Mouse (Mus musculus) hindlimb bud, embryonic 11.5 days (tissue): ENCODE measurements around the gene Drap1.
A peak's percentile ranks its signal among the peaks of the same experiment; 100 is the strongest.

Source experiments
- DNase-seq: peaks from one replicate; pipeline ENCODE4 v3.0.0-alpha.2; 2012; ENCODE audit warnings: low read depth, low spot score; ENCODE audit errors: extremely low spot score

The Drap1 gene

DNA sequence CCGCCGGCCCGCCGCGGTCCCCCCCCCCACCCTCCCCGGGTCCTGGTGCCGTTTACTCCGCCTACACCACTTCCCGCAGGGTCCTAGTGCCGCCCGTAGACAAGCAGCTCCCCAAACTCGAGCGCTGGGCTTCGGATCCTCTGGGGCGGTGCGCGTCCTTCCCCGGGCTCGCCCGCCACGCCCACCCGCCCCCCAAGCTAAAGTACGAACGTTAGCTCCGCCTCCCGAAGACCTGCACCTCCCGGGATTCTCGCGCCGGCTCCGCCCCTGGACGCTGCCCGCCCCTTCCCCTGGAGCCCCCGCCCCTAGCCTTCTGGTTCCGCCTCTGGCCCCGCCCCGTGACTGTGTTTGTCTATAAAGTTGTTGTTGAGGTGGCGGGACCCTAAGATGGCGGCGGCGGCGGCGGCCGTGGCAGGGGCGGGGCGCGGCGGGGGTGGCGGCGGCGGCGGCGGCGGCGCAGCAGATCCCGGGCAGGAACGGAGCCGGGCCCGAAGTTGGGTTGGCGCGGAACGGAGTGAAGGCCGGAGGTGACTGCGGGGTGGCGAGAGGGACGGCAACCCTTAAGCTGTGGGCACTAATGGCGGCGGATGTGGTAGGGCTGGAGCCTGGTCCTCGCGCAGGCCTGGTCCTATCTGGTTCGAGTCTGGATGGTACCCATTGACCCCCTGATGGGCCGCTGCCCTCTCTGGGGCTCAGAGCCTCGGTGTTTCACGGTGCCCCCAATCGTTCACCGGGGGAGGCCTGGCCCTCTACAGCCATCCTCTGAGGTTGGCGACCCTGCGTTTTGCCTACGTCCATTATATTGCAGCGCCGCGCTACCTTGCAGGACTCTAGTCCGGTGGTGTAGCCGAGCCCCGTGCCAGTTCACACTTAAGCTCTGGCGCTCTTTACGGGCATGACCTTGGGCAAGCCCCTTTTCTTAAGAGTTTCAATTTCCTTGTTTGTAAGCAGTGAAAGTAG lies at the start of gene Drap1, which contains the start of gene AI837181:
Gene Drap1 (minus strand): TSS at position 198 of the 960 bp plus-strand sequence.
Gene AI837181 (plus strand): TSS at position 363 of the 960 bp plus-strand sequence.
- DNase-seq: peak; percentile 89

DNA sequence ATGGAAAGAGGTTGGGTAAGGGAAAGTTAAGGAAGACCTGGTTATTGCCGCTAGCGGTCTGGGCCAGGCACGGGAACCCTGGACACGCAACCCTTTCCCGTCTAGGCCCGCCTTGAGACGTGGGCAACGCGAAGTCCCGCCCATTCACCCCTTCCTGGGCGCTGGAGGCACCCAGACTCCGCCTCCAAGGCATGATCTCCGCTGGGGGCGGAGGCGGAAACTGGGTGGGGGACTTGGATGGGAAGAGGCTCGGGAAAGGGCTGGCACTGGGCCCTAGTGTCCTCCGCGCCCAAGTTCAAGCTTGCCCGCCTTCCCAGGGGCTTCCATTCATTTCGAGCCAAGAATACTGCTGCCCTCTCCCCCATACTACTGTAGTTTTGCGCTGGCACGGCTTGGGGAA lies 48.9 kb upstream of the Drap1 start, which contains the start of gene Efemp2:
Gene Efemp2 (plus strand): TSS at position 235 of the 400 bp plus-strand sequence.
- DNase-seq: no peak

DNA sequence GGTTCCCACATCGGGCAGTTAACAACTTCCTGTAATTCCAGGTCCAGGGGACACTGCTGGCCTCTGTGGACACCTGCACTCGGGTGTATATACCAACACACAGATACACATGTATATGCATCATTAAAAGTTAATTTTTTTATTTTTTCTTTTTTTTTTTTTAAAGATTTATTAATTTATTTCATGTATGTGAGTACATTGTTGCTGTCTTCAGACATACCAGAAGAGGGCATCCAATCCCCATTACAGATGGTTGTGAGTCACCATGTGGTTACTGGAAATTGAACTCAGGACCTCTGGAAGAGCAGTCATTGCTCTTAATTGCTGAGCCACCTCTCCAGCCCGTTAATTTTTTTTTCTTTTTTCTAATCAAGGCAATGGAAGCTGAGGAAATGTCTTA lies 48.1 kb upstream of the Drap1 start:
- no peak for DNase-seq

DNA sequence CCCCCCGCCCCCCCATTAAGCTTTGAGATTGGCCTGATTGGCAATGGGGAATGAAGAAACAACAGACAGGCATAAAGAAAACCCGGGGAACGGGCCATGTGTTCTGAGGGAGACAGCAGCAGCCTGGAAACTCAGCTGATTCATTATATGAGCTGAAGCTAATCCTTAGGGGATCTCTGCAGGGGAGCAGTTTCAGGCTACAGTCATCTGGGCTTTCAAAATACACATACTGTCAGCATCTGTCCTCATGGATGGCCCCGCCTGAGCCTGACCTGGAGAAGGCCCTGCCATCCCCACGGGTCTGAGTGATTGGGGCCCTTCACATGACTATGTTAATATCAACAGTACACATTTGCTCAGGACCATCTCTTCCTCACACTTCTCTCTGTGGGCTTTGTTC lies 47.1 kb upstream of the Drap1 start:
- no peak for DNase-seq

DNA sequence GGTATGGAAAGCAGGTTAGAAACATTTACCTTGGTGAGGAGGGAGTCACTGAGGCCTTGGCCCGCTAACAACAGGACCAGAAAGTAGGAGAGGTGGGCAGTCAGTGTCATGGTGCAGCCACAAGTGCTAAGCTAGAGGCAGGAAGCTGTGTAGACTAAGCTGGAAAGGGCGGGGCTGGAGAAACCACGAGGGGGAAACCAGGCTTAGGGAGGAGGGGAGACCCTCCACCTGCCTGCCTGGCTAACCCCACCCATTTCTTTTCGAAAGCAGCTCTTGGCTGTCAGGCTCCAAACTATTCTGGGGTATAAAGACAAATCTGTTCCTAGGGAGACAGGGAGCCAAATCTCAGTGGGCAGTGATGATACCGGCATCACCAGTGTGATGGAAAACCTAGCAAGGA lies 43.6 kb upstream of the Drap1 start, which contains the start of gene Ctsw:
Gene Ctsw (minus strand): TSS at position 134 of the 400 bp plus-strand sequence.
- no peak for DNase-seq

GRCm38 (mm10) chr19:5466916-5467500 lies 42.2 kb upstream of the Drap1 start:
- no peak for DNase-seq

GRCm38 (mm10) chr19:5465037-5465436 lies 40.3 kb upstream of the Drap1 start:
- no peak for DNase-seq

DNA sequence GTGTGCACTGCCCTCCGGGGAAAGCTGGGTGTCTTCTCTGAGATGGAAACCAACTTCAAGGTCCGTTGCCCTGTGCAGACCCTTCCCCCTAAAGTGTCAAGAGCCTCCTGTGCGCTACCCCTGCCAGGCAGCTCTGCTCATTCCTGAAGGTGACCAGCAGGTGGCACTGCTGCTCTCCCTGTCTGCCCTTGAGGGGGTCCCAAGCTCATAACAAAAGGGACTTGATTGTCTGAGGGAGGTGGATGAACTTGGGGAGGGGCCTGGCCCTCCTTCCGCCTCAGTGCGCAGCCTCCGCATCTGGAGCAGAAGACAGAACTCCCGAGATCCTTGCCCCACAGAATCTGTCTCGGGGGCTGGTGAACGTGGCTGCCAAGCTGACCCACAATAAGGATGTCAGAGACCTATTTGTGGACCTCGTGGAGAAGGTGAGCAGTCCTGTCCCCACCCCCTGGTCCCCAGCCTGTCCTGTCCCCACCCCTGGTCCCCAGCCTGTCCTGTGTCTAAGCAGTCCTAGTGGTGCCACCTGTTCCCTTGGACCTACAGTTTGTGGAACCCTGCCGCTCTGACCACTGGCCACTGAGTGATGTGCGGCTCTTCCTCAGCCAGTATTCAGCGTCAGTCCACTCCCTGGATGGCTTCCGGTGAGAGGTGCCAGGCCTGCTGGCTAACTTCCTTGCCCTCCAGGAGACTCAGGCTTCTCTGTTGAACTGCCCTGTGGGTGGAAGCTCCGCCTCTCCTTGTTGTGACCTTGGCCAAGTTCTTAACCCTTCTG lies 39.2 kb upstream of the Drap1 start:
- DNase-seq: peak; percentile 66

DNA sequence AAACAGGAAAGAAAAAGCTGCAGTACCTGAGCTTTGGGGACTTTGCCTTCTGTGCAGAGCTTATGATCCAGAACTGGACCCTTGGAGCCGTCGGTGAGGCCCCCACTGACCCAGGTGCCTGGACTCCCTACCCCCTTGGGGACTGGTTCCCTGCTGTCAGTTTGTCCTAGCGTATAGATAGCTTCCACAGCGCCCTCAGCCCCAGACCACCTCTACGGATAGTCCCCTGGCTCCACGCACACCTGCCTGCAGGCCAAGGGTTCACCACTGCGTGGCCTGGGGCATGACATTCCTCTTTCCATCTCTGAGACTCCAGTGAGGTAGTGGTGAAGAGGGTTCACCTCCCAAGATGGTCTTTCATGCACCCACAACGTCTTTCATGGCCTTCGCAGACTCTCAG lies 38.4 kb upstream of the Drap1 start:
- DNase-seq: no peak

GRCm38 (mm10) chr19:5461411-5461810 lies 36.6 kb upstream of the Drap1 start:
- DNase-seq: no peak

DNA sequence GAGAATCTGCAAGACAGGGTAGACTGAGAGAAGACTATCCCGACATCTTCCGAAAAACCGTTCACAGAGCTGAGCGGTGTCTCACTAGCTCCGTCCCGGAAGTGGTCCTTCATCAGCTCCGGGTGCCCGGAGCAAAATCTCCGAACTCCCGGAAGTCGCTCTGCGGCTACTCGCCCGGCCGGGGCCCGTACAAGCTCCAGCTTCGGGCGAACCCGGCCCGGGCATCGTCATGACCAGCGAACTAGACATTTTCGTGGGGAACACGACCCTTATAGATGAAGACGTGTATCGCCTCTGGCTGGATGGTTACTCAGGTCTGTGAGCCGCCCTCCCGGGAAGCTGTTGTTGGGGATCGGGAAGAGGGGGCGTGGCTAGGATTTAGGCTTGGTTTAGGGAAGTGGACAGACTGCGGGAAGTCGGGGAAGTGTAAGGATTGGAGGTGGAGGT lies 35.7 kb upstream of the Drap1 start, which contains the start of gene Fibp:
Gene Fibp (plus strand): TSS at position 151 of the 447 bp plus-strand sequence.
- peak; percentile 81 for DNase-seq

- no peak for DNase-seq
Measured at GRCm38 (mm10) chr19:5459896-5460295, 35.1 kb upstream of the Drap1 start.

GRCm38 (mm10) chr19:5459019-5459418 lies 34.2 kb upstream of the Drap1 start:
- no peak for DNase-seq

DNA sequence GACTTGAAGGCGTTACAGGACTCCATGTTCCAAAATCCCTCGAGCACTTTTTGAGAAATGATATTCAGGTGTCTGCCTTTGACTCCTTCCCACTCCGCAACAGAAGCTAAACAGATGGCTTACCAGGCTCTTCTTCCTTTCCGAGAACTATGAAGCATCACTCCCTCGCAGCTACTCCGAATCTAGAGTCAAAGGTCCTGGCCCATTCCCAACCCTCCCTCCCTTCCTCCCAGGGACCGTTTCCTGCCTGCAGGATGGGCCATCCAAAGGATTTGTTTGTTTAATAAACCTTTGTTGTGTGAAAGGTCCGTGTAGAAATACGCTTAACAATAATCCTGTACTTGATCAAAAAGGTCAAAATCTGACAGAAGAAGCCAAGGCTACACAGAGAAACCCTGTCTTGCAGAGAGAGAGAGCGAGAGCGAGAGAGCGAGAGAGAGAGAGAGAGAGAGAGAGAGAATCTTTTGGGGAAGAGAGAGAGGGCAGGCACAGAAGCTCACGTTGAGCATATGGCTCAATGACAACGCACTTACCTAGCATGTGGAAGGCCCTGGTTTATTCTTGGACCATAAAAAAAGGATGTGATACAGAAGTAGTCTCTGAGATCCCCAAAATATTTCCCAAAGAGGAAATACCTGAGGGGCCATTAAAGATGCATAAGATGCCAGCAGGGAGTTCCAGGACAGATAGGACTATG lies 33.1 kb upstream of the Drap1 start, which contains the start of gene Ccdc85b:
Gene Ccdc85b (minus strand): TSS at position 149 of the 697 bp plus-strand sequence.
- no peak for DNase-seq

DNA sequence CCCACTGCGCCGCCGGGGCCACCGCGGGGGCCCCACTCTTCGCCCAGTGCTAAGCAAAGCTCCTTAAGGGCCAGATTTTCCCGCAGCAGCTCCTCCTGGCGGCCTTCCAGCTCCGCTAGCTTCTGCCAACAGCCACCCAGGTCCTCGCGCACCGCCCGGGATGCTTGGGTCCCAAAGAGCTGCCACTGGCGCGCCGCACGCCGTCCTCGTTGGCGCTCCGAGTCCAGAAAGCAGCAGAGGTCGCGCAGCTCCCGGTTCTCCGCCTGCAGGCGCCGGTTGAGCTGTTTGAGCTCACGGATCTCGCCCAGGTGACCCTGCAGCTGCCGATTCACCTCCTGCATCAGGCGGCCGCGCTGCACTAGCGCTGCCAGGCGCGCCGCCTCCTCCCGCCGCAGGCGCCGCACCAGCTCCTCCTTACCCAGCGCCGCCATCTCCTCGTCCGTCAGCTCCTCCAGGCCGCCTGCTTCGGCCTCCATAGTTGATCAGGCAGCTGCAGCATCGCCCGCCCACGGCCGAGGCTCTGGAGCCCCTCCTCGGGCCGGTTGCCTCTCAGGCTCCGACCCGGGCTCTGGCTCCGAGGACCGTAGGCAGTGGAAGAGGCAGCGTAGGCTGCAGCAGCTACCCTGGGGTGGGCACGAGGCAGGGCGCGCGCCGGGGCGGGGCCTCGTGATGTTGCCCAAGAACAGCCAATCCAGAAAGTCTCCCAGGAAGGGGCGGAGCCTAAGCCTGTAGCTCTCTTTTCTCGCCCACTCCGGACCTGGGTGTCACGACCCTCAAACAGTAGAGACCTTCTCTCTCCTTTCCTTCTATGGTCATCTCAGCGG lies 32.4 kb upstream of the Drap1 start:
- peak; percentile 56 for DNase-seq

DNA sequence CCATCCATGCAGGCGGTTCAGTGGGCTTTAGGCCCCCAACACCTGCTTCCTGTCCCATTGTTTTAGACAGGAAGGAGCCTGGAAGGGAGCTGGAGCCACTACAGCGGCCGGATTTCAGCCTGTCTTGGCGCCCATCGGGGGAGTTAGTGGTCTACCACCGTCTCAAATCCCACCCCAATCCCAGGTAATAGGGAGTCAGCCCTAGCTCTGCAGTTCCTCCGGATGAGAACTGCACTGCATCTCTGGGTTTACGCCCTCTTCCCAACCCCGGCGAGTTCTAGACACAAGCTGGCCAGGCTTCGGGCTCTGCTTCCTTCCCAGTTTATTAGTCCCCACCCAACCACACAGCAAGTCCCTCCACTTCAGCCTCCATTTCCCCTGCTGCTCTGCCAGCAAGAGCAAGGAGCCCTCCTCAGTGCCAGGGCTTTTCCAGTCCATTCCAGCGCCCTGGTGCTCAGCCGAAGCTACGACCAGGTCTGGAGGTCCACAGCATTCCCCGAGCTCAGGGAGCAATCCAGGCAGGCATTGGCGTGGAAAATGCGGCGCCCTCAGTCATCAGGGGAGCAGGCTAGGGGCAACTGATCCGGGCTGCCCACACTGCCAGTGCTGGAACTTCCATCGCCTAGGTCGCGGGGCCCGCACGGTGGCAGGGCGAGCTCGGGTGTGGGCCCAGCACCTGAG lies 31.6 kb upstream of the Drap1 start:
- no peak for DNase-seq

DNA sequence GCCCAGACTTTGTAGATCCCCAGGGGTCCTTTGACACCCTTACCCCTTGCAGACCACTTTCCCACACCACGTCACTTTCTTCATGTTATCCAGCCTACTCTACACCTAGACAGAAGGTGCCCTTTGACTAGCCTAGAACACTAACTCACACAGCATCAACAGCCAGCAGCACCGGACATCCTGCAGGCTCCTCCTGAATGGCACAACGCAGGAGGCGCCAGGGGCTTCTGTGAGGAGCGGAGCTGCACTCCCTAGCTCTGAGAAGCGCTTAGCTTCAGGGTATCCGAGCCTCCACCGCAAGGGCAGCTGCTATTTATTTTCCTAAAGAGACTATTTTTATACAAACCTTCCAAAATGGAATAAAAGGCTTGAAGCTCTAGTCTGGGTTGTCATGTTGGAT lies 30.8 kb upstream of the Drap1 start:
- DNase-seq: no peak

DNA sequence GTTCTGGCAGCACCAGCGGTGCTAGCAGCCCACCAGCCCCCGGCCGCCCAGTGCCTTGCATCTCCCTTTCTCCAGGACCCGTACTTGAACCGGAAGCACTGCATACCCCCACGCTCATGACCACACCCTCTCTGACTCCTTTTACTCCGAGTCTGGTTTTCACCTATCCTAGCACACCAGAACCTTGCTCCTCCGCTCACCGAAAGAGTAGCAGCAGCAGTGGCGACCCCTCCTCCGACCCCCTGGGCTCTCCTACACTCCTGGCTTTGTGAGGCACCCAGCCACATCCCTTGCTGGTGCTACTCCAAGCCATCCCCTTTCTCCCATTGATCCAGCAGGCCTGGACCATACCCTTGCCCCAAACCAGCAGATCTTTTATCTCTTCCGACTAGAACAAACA lies 30.3 kb upstream of the Drap1 start:
- no peak for DNase-seq

GRCm38 (mm10) chr19:5451766-5452165 lies 27.0 kb upstream of the Drap1 start:
- no peak for DNase-seq
